Comparison of ENCODE assay signal across 9 mouse cellular contexts in genomic region chr7:127656946-127657345, GRCm38 (mm10). TPM values are rescaled to one million over a fixed set of nuclear protein-coding genes. Genes with fewer than 3 reads are reported as not detected.
DNase-seq lines count a peak whose midpoint lies in the region; ATAC-seq and TF ChIP-seq lines count a peak whose summit lies in the region.
"Had no signal": no experiment of that assay in that cellular context is flagged by ENCODE, and none has a peak within 500 bp of the region (broad histone marks: within the 10 kb centered on the region; RNA-seq: fewer than 3 reads in every experiment).

No protein-coding gene starts in this region.

- no peak for TF ChIP-seq POLR2A in cerebellum, adult 2 months (IDR thresholded peaks at IDR 0.05; ENCODE audit: borderline replicate concordance, insufficient read depth, low read length)
- no peak for TF ChIP-seq POLR2A in bone marrow macrophage, adult 2 months (IDR thresholded peaks at IDR 0.05; ENCODE audit: borderline replicate concordance, low read depth, low read length)
- no peak for TF ChIP-seq POLR2A in spleen, adult 2 months (IDR thresholded peaks at IDR 0.05; ENCODE audit: low read depth, low read length)

- 41% methylated on average over 4 of the region's 4 CpGs for WGBS in cerebellum, adult 2 months
- 37% methylated on average over 4 of the region's 4 CpGs for WGBS in midbrain, embryonic 14.5 days
- 32% methylated on average over 4 of the region's 4 CpGs for WGBS in midbrain, embryonic 13.5 days
- WGBS in liver, embryonic 14.5 days (ENCODE audit: insufficient replicate concordance), result 18% methylated on average over 4 of the region's 4 CpGs
- WGBS in spleen, adult 2 months, result 42% methylated on average over 4 of the region's 4 CpGs

- no peak overlapping the region for H3K27ac ChIP-seq in cerebellum, adult 2 months (ENCODE audit: insufficient read depth, low read length)
- no peak overlapping the region for H3K27ac ChIP-seq in midbrain, embryonic 14.5 days (replicated peaks; ENCODE audit: low read depth, low read length)
- H3K27ac ChIP-seq in midbrain, embryonic 13.5 days, result no peak overlapping the region
- H3K27ac ChIP-seq in bone marrow macrophage, adult 2 months (ENCODE audit: insufficient read depth, low read depth, low read length), result no peak overlapping the region
- no peak overlapping the region for H3K27ac ChIP-seq in liver, embryonic 14.5 days
- no peak overlapping the region for H3K27ac ChIP-seq in spleen, adult 2 months (ENCODE audit: insufficient read depth, low read length)
- H3K27ac ChIP-seq: limb, embryonic 12.5 days had no signal

- H3K36me3 ChIP-seq in midbrain, embryonic 14.5 days (ENCODE audit: control insufficient read depth, insufficient read depth, low read length), result no peaks in the 10 kb centered on the region
- H3K36me3 ChIP-seq in midbrain, embryonic 13.5 days, result peaks cover 4% of the 10 kb centered on the region; the same call in 1 of the 2 replicates
- no peaks in the 10 kb centered on the region for H3K36me3 ChIP-seq in liver, embryonic 14.5 days (replicated peaks; ENCODE audit: control insufficient read depth, insufficient read depth, low read depth)
- no peaks in the 10 kb centered on the region for H3K36me3 ChIP-seq in spleen, adult 2 months (ENCODE audit: control insufficient read depth, insufficient read depth, low read length)

- no peak for ATAC-seq in midbrain, embryonic 14.5 days (ENCODE audit: low FRiP score, low TSS enrichment)
- no peak for ATAC-seq in midbrain, embryonic 13.5 days
- ATAC-seq in liver, embryonic 14.5 days (ENCODE audit: insufficient read depth), result no peak

- peak; percentile 32 to 60 for DNase-seq in cerebellum, adult 2 months
- DNase-seq in cerebellum, adult 9-11 months, result no peak
- DNase-seq in midbrain, embryonic 14.5 days, result peak; percentile 69
- DNase-seq in gastrocnemius, adult 8-10 months (ENCODE audit: low spot score in 2 of 2), result peak; percentile 15 to 18
- DNase-seq in liver, embryonic 14.5 days (ENCODE audit: low read depth in 3 of 3, low spot score in 3 of 3), result peak; percentile 31 to 50 (median 46)
- peak; percentile 23 to 36 for DNase-seq in spleen, adult 2 months (ENCODE audit: low read depth in 1 of 2, low spot score in 2 of 2)

- TF ChIP-seq CTCF in cerebellum, adult 2 months (IDR thresholded peaks at IDR 0.05; ENCODE audit: borderline replicate concordance, insufficient read depth, low read depth, low read length), result peak; percentile 64
- TF ChIP-seq CTCF in bone marrow macrophage, adult 2 months (IDR thresholded peaks at IDR 0.05; ENCODE audit: low read depth, low read length), result peak; percentile 62
- TF ChIP-seq CTCF in liver, embryonic 14.5 days (IDR thresholded peaks at IDR 0.05; ENCODE audit: low read depth), result peak; percentile 92
- peak; percentile 41; the same call in 1 of the 2 replicates for TF ChIP-seq CTCF in spleen, adult 2 months (IDR thresholded peaks at IDR 0.05; ENCODE audit: extremely low read depth, insufficient read depth, insufficient read length, insufficient replicate concordance)

- H3K9ac ChIP-seq in midbrain, embryonic 14.5 days (replicated peaks; ENCODE audit: low read length), result no peak overlapping the region
- no peak overlapping the region for H3K9ac ChIP-seq in midbrain, embryonic 13.5 days (replicated peaks)
- H3K9ac ChIP-seq in liver, embryonic 14.5 days (replicated peaks), result no peak overlapping the region
- H3K9ac ChIP-seq: limb, embryonic 12.5 days had no signal

- no peak for TF ChIP-seq EP300 in liver, embryonic 14.5 days (IDR thresholded peaks at IDR 0.05; ENCODE audit: low read depth)

- no peaks in the 10 kb centered on the region for H3K27me3 ChIP-seq in cerebellum, adult 2 months (ENCODE audit: control insufficient read depth, insufficient read depth, low read length)
- no peaks in the 10 kb centered on the region for H3K27me3 ChIP-seq in midbrain, embryonic 14.5 days (ENCODE audit: control insufficient read depth, insufficient read depth, low read length)
- H3K27me3 ChIP-seq in midbrain, embryonic 13.5 days, result no peaks in the 10 kb centered on the region
- no peaks in the 10 kb centered on the region for H3K27me3 ChIP-seq in liver, embryonic 14.5 days (ENCODE audit: control insufficient read depth, insufficient read depth, low read length)
- no peaks in the 10 kb centered on the region for H3K27me3 ChIP-seq in spleen, adult 2 months (ENCODE audit: control insufficient read depth, insufficient read depth, low read length)
- H3K27me3 ChIP-seq: limb, embryonic 12.5 days had no signal

- no peaks in the 10 kb centered on the region for H3K4me1 ChIP-seq in cerebellum, adult 2 months (ENCODE audit: control insufficient read depth, insufficient read depth, low read length)
- H3K4me1 ChIP-seq in midbrain, embryonic 14.5 days (ENCODE audit: control insufficient read depth, insufficient read depth, low read length), result no peaks in the 10 kb centered on the region
- peaks cover 3% of the 10 kb centered on the region; the same call in 1 of the 2 replicates for H3K4me1 ChIP-seq in midbrain, embryonic 13.5 days (replicated peaks)
- no peaks in the 10 kb centered on the region for H3K4me1 ChIP-seq in bone marrow macrophage, adult 2 months (ENCODE audit: control insufficient read depth, insufficient read depth, low read length)
- H3K4me1 ChIP-seq in liver, embryonic 14.5 days (replicated peaks; ENCODE audit: control insufficient read depth in 2 of 2, insufficient read depth in 2 of 2, low read length in 1 of 2), result no peaks in the 10 kb centered on the region
- H3K4me1 ChIP-seq in spleen, adult 2 months (ENCODE audit: control insufficient read depth, insufficient read depth, insufficient read length), result no peaks in the 10 kb centered on the region

- no peak overlapping the region for H3K4me3 ChIP-seq in cerebellum, adult 2 months (replicated peaks; ENCODE audit: insufficient read depth, low read depth, low read length)
- H3K4me3 ChIP-seq in midbrain, embryonic 14.5 days (replicated peaks; ENCODE audit: low read depth, low read length), result no peak overlapping the region
- H3K4me3 ChIP-seq in midbrain, embryonic 13.5 days (replicated peaks), result no peak overlapping the region
- H3K4me3 ChIP-seq in bone marrow macrophage, adult 2 months (ENCODE audit: insufficient read depth, low read length), result no peak overlapping the region
- H3K4me3 ChIP-seq in liver, embryonic 14.5 days (ENCODE audit: insufficient read depth in 1 of 2, low read depth in 2 of 2, low read length in 2 of 2), result no peak overlapping the region
- H3K4me3 ChIP-seq in spleen, adult 2 months (ENCODE audit: extremely low read depth, insufficient read depth, insufficient read length), result no peak overlapping the region
- H3K4me3 ChIP-seq: limb, embryonic 12.5 days had no signal

- no peaks in the 10 kb centered on the region for H3K9me3 ChIP-seq in midbrain, embryonic 14.5 days (ENCODE audit: control insufficient read depth, low read length)
- no peaks in the 10 kb centered on the region for H3K9me3 ChIP-seq in midbrain, embryonic 13.5 days
- H3K9me3 ChIP-seq in liver, embryonic 14.5 days (ENCODE audit: control insufficient read depth, low read length), result no peaks in the 10 kb centered on the region
- H3K9me3 ChIP-seq: limb, embryonic 12.5 days had no signal

- no peak overlapping the region for H3K4me2 ChIP-seq in midbrain, embryonic 14.5 days (ENCODE audit: low read length)
- H3K4me2 ChIP-seq in midbrain, embryonic 13.5 days (replicated peaks), result no peak overlapping the region
- H3K4me2 ChIP-seq in liver, embryonic 14.5 days (ENCODE audit: low read depth), result no peak overlapping the region
- H3K4me2 ChIP-seq: limb, embryonic 12.5 days had no signal

RNA-seq across cellular contexts. Expression of gene Zfp629, which starts 41.3 kb away (rescaled TPM):
- polyA plus RNA-seq in cerebellum, adult 2 months (2012; rRNA removed), result 22.4 and 22.7 TPM in 2 replicates
- polyA plus RNA-seq in midbrain, embryonic 14.5 days (2014; fragmentation: Nextera tagmentation; extraction: Ambion mirVana), result 22.4 and 31.6 TPM in 2 replicates
- 30.8 and 32.5 TPM in 2 replicates for polyA plus RNA-seq in midbrain, embryonic 13.5 days (2015; fragmentation: Nextera tagmentation; extraction: Ambion mirVana)
- 11.2 and 11.4 TPM in 2 replicates for polyA plus RNA-seq in bone marrow macrophage, adult 2 months (2012; ENCODE audit: insufficient read depth, insufficient read length, missing spikeins)
- 1 to 10 TPM; 6.8 to 7.8 (median 7.4) TPM for total RNA-seq in gastrocnemius, adult 8-10 months (2022)
- 1.6 and 1.9 TPM in 2 replicates for polyA plus RNA-seq in liver, embryonic 14.5 days (2012; rRNA removed)
- polyA plus RNA-seq in liver, embryonic 14.5 days (2014; fragmentation: Nextera tagmentation; extraction: Ambion mirVana), result 1.4 and 2.2 TPM in 2 replicates
- polyA plus RNA-seq in spleen, adult 2 months (2012; rRNA removed), result 4.9 and 5.4 TPM in 2 replicates

RNA-seq across cellular contexts. Expression of gene Bcl7c, which starts 51.8 kb away (rescaled TPM):
- 33.3 and 36.1 TPM in 2 replicates for polyA plus RNA-seq in cerebellum, adult 2 months (2012; rRNA removed)
- 47.2 and 54.0 TPM in 2 replicates for polyA plus RNA-seq in midbrain, embryonic 14.5 days (2014; fragmentation: Nextera tagmentation; extraction: Ambion mirVana)
- polyA plus RNA-seq in midbrain, embryonic 13.5 days (2015; fragmentation: Nextera tagmentation; extraction: Ambion mirVana), result 39.2 and 52.2 TPM in 2 replicates
- 30.4 and 40.0 TPM in 2 replicates for polyA plus RNA-seq in bone marrow macrophage, adult 2 months (2012; ENCODE audit: insufficient read depth, insufficient read length, missing spikeins)
- 10 to 100 TPM; 33.5 to 36.0 (median 34.1) TPM for total RNA-seq in gastrocnemius, adult 8-10 months (2022)
- 11.6 and 12.5 TPM in 2 replicates for polyA plus RNA-seq in liver, embryonic 14.5 days (2012; rRNA removed)
- 21.7 and 27.9 TPM in 2 replicates for polyA plus RNA-seq in liver, embryonic 14.5 days (2014; fragmentation: Nextera tagmentation; extraction: Ambion mirVana)
- 17.7 and 26.1 TPM in 2 replicates for polyA plus RNA-seq in spleen, adult 2 months (2012; rRNA removed)

RNA-seq across cellular contexts. Expression of gene Ctf1, which starts 55.6 kb away (rescaled TPM):
- 6.4 and 6.5 TPM in 2 replicates for polyA plus RNA-seq in cerebellum, adult 2 months (2012; rRNA removed)
- 3.5 and 4.3 TPM in 2 replicates for polyA plus RNA-seq in midbrain, embryonic 14.5 days (2014; fragmentation: Nextera tagmentation; extraction: Ambion mirVana)
- 1.6 and 3.0 TPM in 2 replicates for polyA plus RNA-seq in midbrain, embryonic 13.5 days (2015; fragmentation: Nextera tagmentation; extraction: Ambion mirVana)
- polyA plus RNA-seq in bone marrow macrophage, adult 2 months (2012; ENCODE audit: insufficient read depth, insufficient read length, missing spikeins), result not detected in 2 replicates
- 10 to 100 TPM; 15.2 to 20.3 (median 17.1) TPM for total RNA-seq in gastrocnemius, adult 8-10 months (2022)
- polyA plus RNA-seq in liver, embryonic 14.5 days (2012; rRNA removed), result 2.6 and 4.3 TPM in 2 replicates
- polyA plus RNA-seq in liver, embryonic 14.5 days (2014; fragmentation: Nextera tagmentation; extraction: Ambion mirVana), result 1.7 and 2.5 TPM in 2 replicates
- polyA plus RNA-seq in spleen, adult 2 months (2012; rRNA removed), result 0.91 and 1.4 TPM in 2 replicates

Comparison
In these comparisons a context has a peak if more than half of its experiments do, and no peak if none do; other contexts are left out.
1. CTCF ChIP-seq: peak in every context shown above with its lines; median percentile 92 in liver, embryonic 14.5 days; 64 in cerebellum, adult 2 months; 62 in bone marrow macrophage, adult 2 months; 41 in spleen, adult 2 months.